Mouse (Mus musculus) layer of hippocampus, postnatal 25 days (tissue): Measurements from ENCODE around the gene Zfp668. TPM values are rescaled to one million over a fixed set of nuclear protein-coding genes. Genes with fewer than 3 reads are reported as not detected.
A peak's percentile ranks its signal among the peaks of the same experiment; 100 is the strongest.

Experiments used
- DNase-seq, 2 experiments: peaks; one replicate each; pipeline ENCODE4 v3.0.0; 2022; ENCODE audit warnings: mixed read lengths in 2 of 2, low spot score in 1 of 2; ENCODE audit errors: extremely low spot score in 1 of 2
- total RNA-seq, 2 experiments: library from RNA; stranded (reverse); gene quantifications; 2 replicates each; pipeline ENCODE4 v1.2.3; 2021

Gene Zfp668
- 10 to 100 TPM; 20.4 to 25.8 TPM for total RNA-seq

DNA sequence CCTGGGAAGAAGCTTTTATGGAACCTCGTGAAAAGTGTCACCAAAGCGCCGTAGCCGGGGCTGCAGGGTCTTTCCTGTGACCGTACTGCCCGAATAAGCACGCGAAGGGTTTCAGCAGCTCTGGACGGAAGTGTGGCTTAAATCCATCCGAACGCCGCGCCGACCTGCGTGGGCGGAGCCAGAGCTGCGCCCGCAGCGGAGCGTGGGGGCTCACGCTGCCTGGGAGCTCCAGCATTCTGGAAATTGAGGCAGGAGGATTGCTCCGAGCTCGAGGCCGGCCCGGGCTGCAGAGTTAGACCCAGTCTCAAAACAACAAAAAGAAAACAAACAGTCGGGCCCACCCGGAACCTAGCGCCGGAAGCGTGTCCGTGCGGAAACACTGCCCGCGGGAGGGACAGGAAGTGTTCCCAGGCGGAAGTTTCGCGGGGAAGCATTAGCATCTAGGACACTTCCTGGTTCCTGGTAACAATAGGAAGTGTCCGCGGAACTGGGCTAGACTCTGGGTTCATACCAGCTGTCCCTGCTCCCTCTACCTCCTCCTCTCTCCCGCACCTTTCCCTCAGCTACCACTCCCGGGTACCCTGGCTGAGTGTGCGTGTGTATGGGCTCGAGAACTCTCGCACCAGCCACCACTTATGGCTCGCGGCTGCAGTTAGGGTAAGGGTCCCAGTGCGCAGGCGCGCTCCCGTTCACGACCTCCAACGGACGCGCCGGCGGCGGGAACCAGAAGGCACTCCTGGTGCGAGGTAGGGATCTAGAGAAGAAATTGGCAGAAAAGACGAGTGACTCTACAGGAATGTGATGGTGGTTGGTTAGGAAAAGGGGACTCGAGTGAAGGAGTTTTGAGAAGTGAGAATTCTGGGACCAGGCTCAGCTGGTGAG, at the start of gene Zfp668:
TSS of gene Zfp668 (minus strand) at position 362 of the 882 bp plus-strand sequence.
- peak; percentile 86 to 87 for DNase-seq

GRCm38 (mm10) chr7:127926066-127926465, 49.4 kb upstream of the Zfp668 start:
- no peak for DNase-seq

DNA sequence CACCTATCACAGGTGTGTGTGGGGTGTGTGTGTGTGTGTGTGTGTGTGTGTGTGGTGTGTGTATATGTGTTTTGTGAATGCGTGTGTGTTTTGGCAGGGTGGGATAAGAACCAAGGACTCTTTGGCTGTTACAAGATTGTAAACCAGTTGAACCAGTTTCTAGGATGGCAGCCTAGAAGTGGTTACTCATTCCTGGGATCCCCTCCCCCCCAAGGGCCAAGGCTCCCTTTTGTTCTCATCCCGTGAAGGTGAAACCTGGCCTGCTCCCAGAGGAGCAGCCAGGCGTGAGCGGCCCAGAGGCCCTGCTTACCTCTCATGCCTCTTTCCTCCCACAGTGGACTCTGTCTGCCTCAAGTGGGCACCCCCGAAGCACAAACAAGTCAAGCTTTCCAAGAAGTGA, 48.6 kb upstream of the Zfp668 start:
- no peak for DNase-seq

DNA sequence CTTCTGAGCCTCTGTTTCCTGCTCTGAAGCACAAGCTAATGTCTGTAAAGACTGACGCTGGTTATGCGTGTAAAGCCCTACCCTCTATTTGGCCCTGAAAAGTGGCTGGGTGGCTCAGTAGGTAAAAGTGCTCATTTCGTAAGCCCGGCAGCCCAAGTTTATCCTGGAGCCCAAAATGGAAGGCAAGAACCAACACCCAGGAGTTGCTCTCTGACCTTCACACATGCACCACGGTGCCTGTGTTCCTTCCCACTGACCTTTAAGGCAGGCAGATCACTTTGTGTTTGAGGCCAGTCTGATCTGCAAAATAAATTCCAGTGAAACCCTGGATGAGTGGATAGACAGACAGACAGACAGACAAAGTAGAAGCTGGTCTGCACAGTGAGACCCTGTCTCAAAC, 47.1 kb upstream of the Zfp668 start:
- DNase-seq = no peak

DNA sequence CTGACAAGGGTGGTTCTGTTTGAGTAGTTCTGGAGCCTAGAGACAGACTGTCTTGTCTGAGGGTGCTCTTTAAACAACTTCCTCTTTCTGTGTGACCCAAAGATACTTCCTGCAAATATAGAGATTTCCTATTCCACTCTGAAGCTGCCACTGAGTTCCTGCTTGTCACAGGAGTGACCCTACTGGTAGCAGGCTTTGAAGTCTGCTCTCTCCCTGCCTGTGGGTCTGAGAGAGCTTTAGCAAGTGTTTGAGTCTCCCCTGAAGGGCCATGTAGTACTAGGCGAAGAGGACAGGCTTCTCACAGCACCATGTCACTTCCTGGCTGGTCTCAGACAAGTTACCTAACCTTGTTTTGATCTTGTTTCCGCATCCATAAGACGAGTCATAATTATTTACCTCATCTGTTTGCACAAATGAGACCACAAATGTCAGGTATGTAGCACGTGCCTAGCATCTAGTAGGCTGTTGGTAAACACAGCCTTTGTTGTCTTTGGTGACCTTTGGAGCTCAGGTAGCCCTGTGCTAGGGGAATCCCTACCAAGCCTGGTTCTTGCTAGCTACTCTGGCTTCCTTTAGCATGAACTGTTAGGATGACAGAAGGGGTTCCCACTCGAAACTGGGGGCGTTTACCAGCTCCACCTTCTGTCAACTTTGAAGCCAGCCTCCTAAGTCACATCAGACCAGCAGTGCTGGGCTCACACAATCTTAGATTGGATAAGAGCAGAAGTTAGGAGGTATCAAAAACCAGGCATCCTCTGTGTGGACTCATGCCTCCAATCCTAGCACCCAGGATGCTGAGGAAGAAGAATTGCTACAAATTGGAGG, 46.0 kb upstream of the Zfp668 start:
- DNase-seq = no peak

- no peak for DNase-seq
Observed at GRCm38 (mm10) chr7:127921516-127921915, 44.9 kb upstream of the Zfp668 start.

GRCm38 (mm10) chr7:127919290-127919689, 42.7 kb upstream of the Zfp668 start:
- DNase-seq = no peak

- peak in 1 of 2 experiments; percentile 38 for DNase-seq
Observed at GRCm38 (mm10) chr7:127918203-127918602, 41.6 kb upstream of the Zfp668 start.

GRCm38 (mm10) chr7:127915293-127915692, 38.7 kb upstream of the Zfp668 start:
- no peak for DNase-seq

DNA sequence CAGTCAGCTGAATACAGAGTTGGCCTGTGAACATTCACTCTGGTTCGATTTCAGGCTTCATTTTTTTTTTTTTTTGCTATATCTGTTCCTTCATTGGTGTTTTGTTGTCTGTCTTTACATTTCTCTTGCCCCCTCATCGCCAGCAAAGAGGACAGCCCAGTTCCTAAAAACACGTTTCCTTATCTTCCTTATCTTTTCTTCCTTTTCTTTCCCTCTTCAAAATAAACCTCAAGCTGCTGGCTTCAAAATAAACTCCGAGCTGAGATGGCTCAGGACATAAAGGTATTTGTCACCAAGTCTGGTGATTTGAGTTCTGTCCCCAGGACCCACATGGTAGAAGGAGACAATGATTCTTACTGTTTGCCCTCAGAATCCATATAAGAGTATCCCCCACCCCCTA, 36.3 kb upstream of the Zfp668 start:
- DNase-seq = no peak

DNA sequence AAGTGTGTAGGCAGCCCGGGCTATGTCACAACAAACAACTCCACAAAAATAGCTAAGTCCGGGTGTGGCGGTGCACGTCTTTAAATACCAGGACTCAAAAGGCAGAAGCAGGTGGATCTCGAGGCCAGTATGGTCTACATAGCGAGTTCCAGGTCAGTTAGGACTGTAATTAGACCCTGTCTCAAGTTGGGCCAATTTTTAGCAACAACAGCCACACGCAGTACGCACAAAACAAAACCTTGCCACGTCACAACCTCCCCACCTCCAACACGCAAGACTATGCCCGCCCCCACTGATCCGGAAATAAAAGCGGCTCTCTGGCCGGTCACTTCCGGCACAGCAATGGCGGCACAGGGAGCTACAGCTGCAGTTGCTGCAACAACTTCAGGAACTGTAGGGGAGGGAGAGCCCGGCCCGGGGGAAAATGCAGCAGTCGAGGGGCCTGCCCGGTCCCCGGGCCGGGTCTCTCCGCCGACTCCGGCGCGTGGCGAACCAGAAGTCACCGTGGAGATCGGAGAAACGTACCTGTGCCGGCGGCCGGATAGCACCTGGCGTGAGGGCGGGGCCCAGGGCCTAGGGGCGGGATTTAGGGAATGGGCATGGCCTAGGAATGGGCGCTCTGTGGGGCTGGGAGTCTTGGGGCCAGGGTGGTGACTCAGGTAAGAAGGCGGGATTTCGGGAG, 35.7 kb upstream of the Zfp668 start, which contains the start of gene Kat8:
TSS of gene Kat8 (plus strand) at position 327 of the 682 bp plus-strand sequence.
- peak; percentile 72 to 79 for DNase-seq

DNA sequence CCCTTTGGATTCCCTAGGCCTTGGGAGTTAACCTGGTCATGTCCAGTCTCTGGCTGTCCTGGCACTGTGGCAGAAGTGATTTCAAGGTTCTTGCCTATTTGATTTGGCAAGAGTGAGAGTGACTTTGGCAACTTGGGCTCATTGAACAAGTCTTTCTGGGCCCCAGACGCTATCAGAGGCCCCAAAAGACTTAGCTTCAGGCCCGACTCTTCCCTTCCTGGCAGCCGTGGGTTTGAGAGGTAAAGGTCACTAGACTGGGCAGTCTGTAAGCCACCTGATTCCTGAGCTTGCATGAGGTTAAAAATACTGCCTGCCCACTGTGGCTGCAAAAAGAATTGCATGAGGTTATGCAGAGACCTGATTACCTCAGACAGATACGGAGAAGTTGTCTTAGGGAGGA, 32.0 kb upstream of the Zfp668 start:
- no peak for DNase-seq

GRCm38 (mm10) chr7:127907939-127908338, 31.3 kb upstream of the Zfp668 start:
- no peak for DNase-seq

DNA sequence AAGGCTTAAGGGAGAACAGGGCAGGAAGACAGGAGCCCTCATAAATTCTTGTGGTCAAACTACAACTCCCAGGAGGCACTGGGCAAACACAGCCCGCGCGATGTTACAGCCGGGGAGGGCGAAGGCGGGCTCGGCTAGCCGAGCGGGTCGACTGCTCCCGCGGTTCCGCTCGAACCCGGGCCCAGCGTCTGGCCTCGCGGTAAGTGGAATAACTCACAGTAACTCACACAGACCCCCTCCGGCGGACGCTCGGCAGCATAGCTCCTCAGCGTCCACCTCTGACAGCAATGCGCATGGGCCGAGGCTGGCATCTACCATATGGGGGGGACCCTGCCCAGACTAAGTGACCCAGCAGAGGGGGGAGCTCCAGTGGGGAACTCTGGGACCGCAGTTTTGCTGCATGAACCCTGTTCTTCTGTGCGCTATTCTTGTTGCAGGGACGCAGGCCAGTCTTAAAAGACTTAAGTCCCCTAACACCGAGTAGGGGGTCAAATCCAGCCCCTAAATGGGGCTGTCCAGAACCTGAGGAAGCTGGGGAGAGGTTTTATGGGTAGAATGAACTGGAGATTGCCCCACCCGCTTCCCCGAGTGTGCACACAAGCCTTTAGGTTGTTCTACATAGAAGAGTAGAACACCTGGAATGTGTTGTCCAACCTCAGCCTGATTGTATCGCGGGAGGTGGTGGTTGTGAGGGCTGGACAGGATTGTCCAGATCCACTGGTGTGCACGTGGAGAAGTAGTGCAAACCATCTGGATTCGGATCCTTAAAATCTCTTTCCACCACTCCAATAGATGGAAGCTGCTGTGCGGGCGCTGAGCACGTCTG, 27.6 kb upstream of the Zfp668 start, which contains the start of gene Bckdk:
TSS of gene Bckdk (plus strand) at position 112 of the 826 bp plus-strand sequence.
- DNase-seq = peak; percentile 62 to 72

GRCm38 (mm10) chr7:127901772-127902171, 25.1 kb upstream of the Zfp668 start:
- DNase-seq = no peak

- DNase-seq = no peak
Observed at GRCm38 (mm10) chr7:127899997-127900396, 23.4 kb upstream of the Zfp668 start.

- DNase-seq = no peak
Observed at GRCm38 (mm10) chr7:127898179-127898956, 21.7 kb upstream of the Zfp668 start.

- no peak for DNase-seq
Observed at GRCm38 (mm10) chr7:127897542-127897941, 20.9 kb upstream of the Zfp668 start.

GRCm38 (mm10) chr7:127896384-127896783, 19.8 kb upstream of the Zfp668 start:
- DNase-seq = peak; percentile 42 to 70
